Mouse (Mus musculus) G1E (cell line): ENCODE measurements around the gene Eefsec.

ENCODE experiments used
- CTCF ChIP-seq: IDR thresholded peaks from 2 replicates; pipeline ENCODE4 v1.5.1; 2012; ENCODE audit warnings: low read depth, low read length, inconsistent platforms, mixed read lengths
- GATA1 ChIP-seq: IDR thresholded peaks from 2 replicates; pipeline ENCODE4 v1.6.1; 2012; ENCODE audit warnings: borderline replicate concordance, low read length, inconsistent platforms, mixed read lengths
- TAL1 ChIP-seq: conservative IDR thresholded peaks from 2 replicates; pipeline ENCODE4 v1.6.1; 2012; ENCODE audit warnings: low read depth, low read length, inconsistent platforms, mixed read lengths

DNA sequence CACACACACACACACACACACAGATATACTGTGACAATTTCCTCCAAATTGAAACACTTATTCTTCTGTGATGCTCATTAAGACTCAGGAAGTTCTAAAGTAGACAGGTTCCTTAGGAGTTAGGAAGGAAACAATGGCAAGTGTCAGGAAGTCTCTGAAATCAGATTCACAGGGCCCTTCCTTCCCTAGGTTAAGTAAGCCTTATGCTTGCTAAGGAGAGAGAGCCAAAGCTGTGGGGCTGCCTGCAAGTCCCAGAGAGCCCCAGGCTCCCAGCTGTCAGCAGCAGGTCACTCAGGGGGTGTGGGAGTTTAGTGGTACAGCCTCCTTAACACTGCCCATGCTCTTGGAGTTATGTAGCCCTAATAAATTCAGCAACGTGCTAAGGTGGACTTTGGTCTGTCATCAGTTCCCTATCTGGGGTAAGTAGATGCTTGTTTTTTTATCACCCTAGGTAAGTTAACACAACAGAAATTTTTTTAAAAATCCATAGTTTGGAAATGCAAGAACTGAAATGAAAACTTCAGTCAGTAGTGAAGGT, 82.8 kb downstream of the Eefsec start:
- TF ChIP-seq CTCF: no peak
- no peak for TF ChIP-seq TAL1
- no peak for TF ChIP-seq GATA1
